Mouse (Mus musculus): ENCODE measurements around the gene Olfr1415.
"Not testable (repeated sequence)": the region's sequence is repeated elsewhere in the genome, so short reads cannot be mapped to it uniquely, and the experiment has no call there.

The Olfr1415 gene

DNA sequence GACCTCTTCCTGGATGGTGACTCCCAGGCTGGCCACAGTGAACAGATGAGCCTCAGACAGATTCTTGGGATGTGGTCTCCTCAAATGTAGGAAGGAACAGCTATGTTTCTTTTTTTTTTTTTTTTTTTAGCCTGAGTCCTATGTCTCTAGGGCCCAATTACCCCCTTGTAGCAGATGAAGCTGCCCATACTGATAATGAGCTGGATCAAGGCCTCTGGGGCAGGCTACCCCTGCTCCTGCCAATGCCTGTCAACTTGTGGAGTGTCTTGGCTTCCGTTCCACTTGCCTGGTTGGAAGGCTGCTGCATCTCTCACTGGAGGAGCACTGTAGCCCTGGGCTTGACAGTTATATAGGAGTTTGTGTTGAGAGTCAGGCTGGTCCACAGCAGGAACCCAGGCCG, at the start of gene Olfr1415:
Gene Olfr1415, minus strand, starts transcription at position 101 of the 400 bp plus-strand sequence.
- DNase-seq (ENCODE audit: low spot score) = no peak

DNA sequence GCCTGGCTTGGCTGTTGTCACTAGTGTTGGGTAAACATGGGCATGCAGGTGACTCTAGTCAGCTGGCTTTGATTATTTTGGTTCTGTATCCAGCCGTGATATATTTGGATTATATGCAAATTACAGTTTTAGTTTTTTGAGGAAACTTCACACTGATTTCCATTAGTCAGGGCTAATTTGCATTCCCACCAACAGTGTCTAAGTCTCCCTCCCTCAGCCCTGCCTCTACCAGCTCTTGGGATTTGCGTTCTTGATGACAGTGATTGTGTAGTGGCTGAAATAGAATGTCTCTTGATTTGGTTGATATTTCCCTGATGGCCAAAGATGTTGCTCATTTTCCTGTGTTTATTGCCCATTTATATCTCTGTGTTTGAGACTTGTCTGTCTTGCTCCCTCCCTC, 43.2 kb upstream of the Olfr1415 start:
- DNase-seq (ENCODE audit: low spot score) = no peak

DNA sequence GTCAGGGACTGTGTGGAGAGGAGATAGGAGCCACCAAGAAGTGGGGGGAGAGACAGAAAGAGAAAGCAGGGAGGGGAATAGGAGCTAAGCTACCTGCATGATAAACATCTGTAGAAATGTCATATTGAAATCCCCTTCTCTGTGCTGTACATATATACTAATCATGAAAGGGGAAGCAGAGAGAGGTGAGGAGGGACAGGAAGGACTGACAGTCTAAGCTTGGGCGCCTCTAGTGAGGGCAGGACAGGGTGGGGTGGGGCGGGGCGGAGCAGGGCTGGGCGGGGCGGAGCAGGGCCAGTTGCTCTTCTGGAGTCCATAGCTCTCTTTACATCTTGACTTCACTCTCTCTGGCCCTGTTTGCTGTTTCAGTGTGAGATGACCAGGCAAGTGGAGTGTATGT, 41.1 kb upstream of the Olfr1415 start:
- no peak for DNase-seq (ENCODE audit: low spot score)

DNA sequence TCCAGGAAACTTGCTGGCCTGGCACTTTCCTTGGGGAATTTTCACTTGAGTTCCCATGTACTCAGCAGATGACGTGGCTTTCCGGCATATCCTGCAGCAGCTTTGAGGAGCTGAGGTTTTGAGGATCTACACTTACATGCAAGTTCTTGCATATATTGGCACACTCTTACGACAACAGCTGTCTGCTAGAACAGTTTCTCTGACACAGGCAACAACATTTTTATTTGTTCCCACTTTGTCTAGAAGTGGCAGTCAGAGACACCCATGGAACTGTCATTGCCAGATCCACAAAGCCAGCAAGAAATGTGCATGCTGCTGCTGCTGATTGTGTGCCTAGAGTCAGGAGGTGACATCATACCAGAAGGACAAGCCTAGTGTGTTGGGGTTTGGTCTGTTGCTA, 27.9 kb upstream of the Olfr1415 start:
- DNase-seq (ENCODE audit: low spot score) = no peak

DNA sequence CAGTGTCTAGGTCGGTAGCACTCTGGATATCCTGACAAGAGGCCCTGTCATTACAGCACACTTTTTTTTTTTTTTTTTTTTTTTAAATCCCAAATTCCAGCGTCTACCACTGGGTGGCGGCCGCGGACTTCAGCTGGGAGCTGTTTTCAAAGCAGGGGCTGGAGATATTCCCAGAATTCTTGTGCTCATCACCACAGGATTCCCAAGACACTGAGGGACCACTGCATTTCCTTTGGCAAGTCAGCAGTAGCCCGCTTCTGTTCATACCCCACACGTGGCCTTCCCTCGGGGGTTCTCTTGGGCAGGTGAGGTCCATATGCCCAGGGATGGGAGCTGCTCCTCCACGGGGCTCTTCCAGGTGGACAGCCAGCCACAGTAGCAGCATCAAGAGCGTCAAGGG, 25.5 kb upstream of the Olfr1415 start:
- DNase-seq (ENCODE audit: low spot score) = no peak

DNA sequence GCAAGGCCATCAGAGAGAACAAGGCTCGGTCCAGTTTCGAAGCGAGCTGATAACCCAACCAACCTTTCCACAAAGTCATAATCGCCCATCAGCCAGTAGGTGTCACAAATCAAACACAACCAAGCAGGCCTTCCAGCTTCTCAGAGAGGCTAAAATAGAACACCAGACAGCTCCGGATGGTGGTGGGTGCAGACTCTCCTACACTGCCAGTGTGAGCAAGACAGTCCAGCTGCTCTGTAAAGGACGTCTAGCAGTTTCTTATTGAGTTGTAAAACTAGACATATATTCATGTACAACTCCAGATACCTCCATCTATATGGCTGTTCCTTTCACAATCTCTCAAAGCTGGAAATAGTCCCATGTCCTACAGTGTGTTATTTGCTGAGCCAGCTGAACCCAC, 23.1 kb upstream of the Olfr1415 start:
- no peak for DNase-seq (ENCODE audit: low spot score)

DNA sequence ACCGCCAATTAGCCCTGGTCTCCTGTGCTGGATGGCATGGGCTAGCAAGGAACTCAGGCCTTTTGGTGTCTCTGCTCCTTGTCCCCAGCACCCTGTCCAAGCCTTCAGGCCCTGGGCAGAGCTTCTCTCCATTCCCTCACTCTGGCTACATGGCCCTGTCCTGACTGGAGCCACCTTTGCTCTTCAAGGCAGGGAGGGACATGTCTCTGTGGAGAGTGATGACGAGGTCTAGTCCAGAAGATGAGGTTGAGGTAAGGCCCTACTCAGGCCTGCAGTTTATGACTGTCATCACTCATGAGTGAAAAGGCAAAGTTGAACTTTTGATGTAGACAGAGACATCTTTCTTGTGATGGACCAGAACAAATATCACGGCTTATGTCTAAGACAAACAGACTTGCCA, 22.7 kb upstream of the Olfr1415 start, which contains the start of gene Olfr1414:
Gene Olfr1414, minus strand, starts transcription at position 101 of the 400 bp plus-strand sequence.
- no peak for DNase-seq (ENCODE audit: low spot score)

DNA sequence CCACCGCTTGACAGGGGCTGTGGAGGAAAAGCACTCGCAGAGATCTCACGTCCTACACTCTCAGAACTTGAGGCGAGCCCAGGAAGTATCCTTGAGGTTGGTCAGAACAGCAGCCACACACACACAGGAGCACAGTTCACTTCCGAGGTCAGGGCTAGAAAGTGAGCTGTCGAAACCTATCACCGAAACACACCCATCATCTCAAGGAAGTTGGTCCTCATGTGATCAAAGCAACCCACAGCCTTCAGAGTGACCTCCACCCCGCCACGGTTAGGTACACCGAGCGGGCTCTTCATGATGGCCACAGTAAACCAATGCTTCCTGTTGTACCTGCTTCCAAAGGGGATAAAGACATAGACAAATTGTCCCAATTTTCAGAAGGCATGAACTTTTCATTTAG, 19.5 kb upstream of the Olfr1415 start:
- DNase-seq (ENCODE audit: low spot score) = no peak

DNA sequence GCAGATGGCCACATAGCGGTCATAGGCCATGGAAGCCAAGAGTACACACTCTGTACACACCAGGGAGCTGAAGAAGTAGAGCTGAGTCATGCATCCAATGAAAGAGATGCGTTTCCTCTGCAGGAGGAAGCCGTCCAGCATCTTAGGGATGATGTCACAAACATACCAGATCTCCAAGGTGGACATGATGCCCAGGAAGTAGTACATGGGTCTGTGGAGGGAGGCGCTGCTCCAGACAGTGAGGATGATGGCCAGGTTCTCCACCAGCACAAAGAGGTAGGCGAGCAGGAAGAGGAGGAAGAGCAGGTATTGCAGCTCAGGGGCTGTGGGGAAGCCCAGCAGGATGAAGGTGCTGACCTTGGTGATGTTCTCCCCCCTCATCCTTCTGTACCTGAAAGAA, 15.7 kb upstream of the Olfr1415 start:
- DNase-seq (ENCODE audit: low spot score) = not testable (repeated sequence)

DNA sequence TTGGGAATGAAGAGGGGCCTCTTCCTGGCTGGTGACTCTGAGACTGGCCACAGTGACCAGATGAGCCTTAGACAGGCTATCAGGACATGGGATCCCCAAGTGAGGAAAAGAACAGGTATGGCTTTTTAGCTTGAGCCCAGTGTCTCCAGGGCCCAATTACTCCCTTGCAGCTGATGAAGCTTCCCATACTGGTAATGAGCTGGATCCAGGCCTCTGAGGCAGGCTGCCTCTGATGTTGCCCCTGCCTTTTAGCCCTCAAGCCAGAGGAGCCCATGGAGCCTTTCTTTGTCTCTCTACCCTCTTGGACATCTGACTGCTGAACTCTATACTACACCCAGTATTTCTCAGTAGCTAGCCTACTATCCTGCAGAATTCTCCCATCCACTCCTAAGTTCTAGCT, 10.9 kb downstream of the Olfr1415 start, which contains the start of gene Olfr1416:
Gene Olfr1416, minus strand, starts transcription at position 101 of the 400 bp plus-strand sequence.
- no peak for DNase-seq (ENCODE audit: low spot score)

DNA sequence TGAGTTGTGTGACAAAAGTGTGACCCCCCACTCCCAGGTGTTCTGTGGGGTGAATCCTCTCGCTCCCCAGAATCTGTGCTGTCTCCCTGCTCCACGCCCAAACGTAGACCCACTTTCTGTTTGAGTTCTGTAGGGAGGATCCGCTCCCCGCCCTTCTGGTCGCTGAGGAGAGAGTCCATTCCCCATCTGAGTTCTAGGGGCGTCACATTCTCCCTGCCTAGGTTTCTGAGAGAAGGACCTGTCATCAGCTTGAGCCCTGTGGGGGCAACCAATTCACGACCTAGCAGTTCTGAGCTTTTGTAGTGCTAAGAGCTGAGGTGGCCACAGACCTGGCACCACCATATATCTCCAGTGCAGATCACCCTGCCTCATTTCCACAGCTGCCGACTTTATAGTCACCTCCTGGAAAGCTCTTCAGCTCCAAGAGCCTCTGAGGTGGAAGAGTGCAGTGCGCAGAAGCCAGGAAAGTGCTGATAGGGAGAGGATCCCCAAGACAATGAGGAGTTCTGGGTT, 21.8 kb downstream of the Olfr1415 start:
- DNase-seq (ENCODE audit: low spot score) = no peak

DNA sequence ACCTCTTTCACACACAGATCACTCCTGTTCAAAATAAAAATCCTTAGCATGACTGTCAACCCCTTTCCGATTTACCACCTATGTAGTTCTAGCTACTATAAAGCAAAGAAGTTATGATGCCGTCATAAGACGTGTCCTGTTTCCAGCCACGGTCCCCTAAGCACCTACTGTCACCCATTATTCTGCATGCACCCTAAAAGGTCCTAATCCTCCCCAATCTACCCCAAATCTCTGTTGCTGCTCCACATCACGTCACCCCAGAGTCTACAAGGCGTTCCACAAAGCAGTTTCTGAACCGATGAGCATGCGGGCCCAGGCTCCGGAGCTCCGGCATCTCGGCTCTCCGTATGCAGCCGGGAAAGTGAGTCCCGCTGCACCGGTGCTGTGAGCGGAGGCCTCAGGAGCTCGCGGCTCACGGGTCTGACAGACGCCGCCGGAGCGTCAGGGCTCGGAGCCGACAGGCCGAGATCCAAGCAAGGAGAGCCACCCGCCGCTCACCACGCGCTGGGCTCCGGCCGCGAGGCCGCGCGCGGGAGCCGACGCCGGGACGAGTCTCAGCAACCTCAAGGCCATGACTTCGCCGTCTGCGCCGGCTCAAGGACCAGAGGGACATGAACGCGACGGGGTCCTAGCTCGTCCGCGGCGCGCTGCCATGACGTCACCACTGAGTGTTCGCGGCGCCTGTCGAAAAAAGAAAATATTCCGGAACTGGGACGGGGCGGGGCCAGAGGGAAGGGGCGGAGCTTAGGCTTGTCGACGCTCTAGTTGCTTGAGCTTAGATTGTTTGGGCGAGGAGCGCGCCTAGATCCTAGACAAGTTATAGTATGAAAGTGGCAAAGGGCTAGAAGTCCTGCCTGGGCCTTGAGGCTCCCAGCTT, 22.5 kb downstream of the Olfr1415 start, which contains the start of gene Ndufa10:
Gene Ndufa10, minus strand, starts transcription at position 696 of the 877 bp plus-strand sequence.
- DNase-seq (ENCODE audit: low spot score) = peak; percentile 90

DNA sequence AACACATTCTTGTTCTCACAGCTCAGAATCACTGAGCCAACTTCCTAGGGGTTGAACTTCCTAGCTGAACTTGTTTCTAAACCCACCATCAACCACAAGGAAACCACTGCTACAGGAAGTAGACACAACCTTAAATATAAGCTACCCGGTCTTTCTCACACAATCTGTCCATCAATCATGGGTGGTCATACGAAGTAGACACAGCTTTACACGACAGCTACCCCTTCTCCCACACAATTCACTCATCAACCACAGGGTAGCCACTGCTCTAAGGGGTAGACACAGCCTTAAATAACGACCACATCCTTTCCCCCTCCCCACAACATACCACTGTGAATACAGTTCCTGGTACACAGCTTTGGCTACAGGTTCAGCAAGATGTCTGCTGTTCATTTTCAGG, 27.0 kb downstream of the Olfr1415 start:
- no peak for DNase-seq (ENCODE audit: low spot score)

DNA sequence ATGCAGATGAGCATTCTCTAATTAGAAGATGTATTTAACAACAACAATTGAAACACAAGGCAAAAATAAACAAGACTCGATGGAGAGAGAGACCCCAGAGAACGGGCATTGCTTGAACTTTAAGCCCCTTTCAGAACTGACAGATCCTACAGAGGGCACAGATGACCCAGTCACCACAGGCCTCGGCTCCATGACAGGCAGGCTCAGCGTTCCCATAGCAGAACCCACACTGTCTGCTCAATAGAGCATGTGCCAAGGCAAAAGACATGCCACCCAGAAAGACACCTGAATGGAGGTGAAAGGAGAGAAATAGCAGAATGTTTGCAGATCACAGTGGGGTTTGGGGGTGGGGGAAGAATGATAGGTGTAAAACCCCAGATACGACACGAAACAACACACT, 37.5 kb downstream of the Olfr1415 start:
- DNase-seq (ENCODE audit: low spot score) = no peak

DNA sequence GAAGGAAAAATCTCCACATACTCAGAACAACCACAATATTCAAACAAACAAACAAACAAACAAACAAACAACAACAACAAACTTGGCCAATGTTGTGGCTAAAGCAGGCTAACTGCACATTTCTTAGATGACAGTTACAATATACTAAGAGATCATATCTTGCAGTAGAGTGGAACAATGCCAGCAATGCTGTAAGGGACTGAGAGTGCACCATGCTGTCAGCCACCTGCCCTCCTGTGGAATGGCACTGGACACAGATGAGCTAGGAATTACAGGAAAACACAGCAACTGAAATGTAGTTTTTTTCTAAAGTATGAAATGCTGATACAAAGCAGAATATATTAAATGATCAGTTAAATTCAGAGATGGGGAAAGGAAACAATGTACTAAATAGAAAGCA, 38.1 kb downstream of the Olfr1415 start:
- no peak for DNase-seq (ENCODE audit: low spot score)

DNA sequence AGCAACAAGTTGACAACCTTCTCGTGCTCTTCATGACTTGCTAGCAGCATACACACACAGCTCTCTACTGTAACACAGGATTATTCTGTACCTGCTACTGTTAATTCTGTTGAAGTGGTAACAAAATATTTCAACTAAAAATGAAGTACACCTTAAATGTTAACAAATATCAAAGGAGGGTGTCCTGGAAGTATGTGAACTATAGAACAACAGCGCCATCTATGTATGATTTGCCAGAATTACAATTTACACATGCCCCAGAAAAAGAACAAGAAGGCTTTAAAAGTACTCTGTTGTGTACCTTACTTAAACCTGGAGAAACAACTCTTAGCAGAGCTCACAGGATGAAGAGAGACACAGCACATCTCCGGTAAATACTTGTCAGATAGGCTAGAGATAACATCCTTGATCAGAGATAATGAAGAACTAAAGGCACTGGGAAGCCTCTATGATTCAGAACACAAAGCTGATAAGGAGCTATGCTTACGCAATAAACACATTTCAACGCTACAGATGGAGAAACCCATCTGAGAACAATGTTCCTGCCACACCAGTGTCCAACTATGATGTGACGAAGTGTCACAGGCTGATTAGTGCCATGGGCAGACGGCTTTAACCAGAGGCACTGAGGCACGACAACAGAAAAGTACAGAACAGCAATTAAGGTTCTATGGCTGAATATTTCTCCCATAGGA, 42.0 kb downstream of the Olfr1415 start:
- DNase-seq (ENCODE audit: low spot score) = no peak

DNA sequence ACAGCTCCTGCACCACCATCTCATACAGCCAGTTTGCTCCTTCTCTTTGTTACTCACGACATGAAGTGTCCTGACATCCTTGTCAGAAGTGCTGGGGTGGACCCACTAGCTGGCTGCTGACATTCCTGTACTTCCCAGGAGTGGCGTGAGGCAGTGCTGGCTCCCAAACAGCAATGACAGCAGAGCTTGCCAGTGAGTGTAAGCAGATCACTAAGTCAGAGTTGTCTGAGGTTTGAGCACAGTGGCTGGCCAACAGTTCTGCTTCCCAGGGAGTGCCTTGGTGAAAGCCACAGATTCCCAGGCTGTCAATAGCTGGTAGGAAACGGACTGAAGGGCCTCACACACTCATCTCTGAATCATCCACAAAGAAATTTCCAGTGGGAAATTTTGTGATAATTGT, 47.6 kb downstream of the Olfr1415 start:
- no peak for DNase-seq (ENCODE audit: low spot score)

DNA sequence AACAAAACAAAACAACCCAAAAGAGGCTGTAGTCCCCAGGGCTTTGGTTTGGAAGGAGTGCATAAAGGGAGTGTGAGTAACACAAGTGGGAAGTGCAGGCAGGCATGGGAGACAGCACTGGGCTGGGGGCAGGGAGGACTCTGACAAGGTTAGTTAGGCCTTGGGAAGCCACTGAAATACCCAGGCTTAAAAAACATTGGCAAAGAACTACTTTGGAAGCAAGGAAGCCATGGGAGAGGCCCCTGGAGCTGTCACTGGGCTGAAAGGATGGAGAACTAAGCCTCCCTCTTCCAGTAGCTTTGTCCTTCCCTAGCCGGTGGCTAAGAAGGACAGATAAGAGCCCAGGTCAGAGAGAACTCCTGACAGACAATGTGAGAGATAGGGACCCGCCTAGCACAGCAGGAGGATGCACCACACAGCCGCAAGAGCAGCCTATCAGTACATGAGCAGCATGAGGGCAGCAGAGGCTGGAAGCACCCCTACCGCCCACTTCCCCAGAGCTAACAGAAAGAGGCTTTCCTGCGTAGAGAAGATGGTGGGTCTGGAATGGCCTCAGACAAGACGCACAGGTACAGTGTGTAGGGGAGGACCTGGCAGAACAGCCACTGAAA, 54.3 kb downstream of the Olfr1415 start:
- no peak for DNase-seq (ENCODE audit: low spot score)

DNA sequence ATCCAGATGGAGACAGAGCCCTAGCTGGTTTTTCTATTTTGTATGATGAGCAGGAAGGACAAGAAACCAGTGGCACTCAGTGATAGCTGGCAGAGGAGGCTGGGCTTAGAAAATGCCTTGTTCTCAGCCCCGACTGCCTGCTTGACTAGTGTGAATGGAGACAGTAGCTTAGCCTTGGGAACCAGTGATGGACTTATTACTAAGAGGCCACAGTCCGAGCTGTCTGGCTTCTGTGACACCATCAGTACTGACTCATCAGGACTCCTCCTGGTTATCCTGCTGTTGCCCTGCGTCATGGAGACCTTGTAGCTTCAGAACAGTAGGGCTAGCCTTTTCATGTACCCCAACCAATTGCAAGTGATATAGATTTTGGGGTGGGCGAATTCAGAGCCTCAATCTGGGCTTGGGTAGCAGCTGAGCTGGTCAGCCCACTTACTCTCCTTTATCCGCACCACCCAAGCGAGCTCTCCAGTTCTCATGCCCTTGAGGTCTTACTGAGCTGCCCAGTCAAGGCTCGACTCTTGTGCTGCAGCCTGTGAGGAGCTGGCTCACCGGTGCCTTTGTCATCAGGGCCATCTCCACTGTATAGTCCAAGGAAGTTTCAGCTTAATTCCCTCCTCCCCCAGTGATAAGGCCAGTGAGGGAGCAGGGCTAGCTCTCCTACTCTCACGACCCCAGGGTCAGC, 55.7 kb downstream of the Olfr1415 start:
- DNase-seq (ENCODE audit: low spot score) = no peak

All from testis, postnatal 14 days (tissue).